Mouse (Mus musculus) left cerebral cortex, postnatal 14 days (tissue): Measurements from ENCODE around the gene Tlcd2. TPM values are rescaled to one million over a fixed set of nuclear protein-coding genes. Genes with fewer than 3 reads are reported as not detected.

ENCODE experiments used
- DNase-seq, 2 experiments: peaks; one replicate each; pipeline ENCODE4 v3.0.0; 2021 to 2022; ENCODE audit warnings: low spot score in 2 of 2, mixed read lengths in 1 of 2
- intact Hi-C: fragments of 180-260 bp; cut with DNase I; formaldehyde crosslinking; loops from one replicate; pipeline ENCODE4 v1.15.1; 2025
- total RNA-seq, 2 experiments: library from RNA; stranded (reverse); gene quantifications; 2 replicates each; pipeline ENCODE4 v1.2.3; 2021

Tlcd2 gene
- total RNA-seq, 2 experiments from 2014 or later: 0.33 to 0.95 TPM

DNA sequence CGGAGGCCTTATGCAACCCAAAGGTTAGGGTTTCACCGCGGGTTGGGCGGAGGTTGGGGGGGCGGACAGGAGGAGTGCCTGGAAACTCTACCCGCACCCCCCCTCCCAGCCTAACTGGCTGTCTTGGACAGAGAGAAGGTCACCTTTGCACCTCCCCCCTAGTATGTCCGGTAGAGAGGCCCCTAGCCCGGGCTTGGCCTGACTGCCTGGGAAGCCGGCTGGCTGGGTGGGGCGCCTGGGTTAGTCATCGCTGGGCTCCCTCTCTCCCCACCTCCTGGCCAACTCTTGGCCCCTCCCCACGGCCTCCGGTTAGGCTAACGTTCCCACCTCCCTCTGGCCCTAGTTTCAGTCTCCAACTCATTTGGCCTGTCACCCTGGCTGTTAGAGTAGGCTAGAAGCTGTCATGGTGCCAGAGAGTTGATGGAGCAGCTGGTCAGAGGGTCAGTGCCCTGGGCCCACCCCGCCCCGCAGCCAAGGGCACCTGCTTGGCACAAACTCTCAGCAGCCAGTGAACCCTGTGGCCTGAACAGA, 803 bp downstream of the Tlcd2 start:
- intact Hi-C loops: no loop called here
- DNase-seq: peak; percentile 40 to 43

DNA sequence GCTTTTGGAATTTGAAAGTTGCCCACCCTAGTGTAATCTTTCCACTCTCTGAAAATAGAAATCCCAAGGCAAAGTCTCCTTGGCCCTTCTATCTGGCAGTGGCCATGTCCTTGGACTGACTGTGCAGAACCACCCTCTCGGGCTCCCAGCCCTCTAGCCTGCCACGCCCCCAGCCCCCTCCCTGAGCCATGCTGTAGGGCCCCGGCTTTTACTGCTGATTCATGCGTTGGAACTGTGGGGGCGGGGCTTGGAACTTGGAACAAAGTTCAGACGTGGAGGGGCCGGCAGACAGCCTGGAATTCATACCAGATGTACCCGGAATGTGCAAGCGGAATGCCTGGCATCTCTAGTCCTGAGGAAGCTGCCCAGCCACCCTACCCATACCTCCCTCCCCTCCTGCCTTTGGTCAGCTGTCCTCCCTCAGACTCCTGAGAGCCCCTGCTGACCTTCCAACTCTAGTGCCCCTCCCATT, 1.4 kb downstream of the Tlcd2 start:
- intact Hi-C loops: no loop called here
- DNase-seq: peak; percentile 60 to 66

DNA sequence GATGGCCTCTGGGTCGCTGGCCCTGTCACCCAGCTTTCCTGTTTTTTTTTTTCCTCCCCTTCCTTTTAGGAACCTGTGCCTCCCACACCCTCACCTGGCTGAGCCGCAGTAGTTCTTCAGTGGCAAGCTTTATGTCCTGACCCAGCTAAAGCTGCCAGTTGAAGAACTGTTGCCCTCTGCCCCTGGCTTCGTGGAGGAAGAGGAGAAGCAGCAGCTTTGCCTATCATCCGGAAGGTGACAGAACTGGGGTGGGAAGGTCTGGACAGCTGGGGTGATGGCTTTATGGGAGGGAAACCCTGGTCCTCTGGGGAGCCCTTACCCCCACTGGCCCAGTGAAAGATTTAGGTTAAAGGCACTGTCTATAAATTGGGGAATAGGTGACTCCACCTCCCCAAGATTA, 2.1 kb downstream of the Tlcd2 start:
- DNase-seq: no peak
- intact Hi-C loops: no loop called here

DNA sequence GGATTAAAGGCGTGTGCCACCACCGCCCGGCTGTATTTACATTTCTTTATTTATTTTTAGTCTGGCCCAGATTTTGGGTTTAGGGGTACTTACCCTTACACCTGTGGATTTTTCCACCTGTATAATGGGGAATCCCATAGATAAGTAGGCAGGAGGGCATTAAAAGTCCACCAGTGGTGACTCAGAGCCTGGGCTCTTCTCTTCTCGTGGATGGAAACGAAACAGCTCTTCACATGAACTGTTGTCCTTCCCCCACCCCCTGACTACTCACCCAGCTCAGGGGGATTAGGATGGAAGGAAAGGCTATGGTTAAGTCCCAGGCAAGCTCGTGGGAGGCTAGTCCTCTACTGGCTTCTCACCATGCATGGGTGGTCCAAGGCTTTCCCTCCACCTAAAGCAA, 2.9 kb downstream of the Tlcd2 start:
- intact Hi-C loops: no loop called here
- DNase-seq: no peak

DNA sequence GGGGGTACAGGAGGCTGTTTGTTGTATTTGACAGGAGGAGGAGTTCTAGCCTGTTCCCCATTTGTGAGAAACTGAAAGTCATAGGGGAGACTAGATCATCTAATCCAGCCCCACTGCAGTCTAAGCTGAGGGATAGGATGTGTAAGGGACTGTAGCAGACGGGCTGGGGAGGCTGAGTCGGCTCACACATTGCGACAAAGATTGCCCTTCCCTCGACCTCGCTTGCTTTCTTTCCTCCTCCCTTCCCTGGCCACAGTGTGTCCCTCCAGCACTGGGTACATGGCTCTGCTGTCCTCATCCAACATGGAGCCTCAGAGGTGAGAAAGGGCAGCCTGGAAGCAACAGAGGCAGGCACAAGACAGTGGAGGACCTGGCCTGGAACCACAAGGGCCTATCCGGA, 3.5 kb downstream of the Tlcd2 start:
- intact Hi-C loops: no loop called here

DNA sequence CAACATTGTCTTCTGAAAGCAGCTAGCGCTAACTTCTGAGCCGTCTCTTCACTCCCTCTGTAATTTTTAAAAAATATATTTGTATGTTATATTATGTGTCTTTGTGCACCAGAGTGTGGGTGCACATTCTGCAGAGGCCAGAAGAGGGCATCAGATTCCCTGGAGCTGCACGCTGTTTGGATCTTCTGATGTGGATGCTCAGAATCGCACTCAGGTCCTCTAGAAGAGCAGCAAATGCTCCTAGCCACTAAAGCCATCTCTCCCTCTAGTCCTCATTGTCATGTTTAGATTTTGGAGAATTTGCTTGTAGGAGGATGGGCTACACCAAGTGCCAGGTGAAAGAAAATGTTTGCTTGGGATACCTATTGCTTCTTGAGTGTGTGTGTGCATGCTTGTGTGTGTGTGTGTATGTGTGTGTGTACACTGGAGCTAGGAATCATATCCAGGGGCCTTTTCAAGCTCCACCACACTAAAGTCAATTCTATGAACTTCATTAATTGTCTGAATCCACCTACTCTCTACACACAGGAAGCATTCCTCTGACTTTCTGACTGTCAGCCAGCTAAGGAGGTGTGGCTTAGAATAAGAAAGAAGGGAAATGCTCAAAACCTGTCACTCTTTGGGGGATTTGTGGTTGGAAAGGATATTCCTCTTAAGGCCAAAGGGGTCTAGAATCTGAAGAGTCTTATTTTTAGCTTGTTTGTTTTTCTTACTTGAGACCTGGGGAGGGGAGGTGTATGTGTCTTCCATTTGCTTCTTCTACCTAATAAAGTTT, 5.4 kb downstream of the Tlcd2 start:
- DNase-seq: no peak
- intact Hi-C loops: no loop called here

More for the DNA sequence above, 3.5 kb downstream of the Tlcd2 start:
- DNase-seq: no peak

DNA sequence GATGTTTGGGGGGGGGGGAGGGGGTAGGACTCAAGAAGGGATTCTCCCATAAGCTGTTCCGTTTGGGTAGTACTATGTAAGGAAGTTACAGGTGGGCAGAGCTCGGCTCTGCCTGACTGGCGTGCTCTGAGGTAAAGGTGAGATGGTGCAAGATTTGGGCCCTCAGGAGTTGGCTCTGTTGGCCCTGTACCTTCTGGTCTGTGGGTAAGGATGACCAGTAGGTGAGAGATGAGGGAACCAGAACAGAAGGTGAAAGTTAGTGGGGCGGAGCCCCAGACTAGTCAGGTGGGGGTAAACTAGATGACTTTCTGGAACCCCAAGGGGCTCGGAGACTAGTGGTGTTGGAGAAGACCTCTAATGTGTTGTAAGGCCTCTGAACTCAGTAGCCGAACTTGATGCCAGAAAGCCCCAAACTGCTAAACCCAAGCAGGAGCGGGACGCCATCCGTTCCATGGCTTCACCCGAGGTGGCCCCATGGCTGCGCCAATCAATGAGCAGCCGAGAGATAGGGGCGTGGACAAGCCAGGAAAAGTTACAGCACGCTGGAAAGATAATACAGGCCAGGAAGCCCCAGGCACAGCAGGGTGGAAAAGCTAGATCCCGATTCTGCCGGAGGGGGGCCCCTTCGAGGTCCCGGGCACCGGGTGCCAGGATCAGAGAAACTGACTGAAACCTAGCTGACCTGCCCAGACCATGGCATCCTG, 6.1 kb downstream of the Tlcd2 start:
- intact Hi-C loops: no loop called here
- no peak for DNase-seq

DNA sequence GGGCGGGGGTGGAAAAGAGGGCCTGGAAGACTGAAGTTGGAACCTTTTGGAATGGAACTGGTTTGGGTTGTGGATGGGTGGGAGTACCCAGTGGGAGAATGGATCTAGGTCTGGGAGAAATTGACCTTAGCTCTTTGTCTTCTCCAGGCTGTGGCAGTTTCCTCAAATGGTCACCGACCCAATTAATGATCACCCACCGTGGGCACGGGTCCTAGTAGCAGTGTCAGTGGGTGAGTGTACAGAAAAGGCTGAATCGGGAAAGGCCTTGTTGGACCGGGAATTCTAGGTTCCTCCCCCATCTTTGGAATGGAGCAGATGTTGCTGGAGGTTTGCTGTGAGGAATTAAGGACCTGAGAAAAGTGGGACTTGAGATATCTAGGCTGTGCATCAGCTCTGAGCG, 6.9 kb downstream of the Tlcd2 start:
- no peak for DNase-seq
- intact Hi-C loops: no loop called here

DNA sequence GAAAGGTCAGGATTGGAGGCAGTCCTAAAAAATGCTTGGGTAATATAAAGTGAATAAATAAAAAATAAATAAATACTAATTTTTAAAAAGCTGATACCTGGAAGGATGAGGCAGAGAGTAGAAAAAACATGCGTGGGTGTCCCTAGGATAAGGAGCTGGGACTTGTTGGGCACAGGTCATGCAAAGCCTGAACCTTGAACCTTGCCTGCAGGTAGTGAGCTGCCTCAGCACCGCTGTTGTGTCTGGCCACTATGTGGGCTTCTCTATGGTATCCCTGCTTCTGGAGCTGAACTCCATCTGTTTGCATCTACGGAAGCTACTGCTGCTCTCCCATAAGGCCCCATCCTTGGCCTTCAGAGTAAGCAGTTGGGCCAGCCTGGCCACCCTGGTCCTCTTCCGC, 7.7 kb downstream of the Tlcd2 start:
- intact Hi-C loops: no loop called here
- DNase-seq: no peak

DNA sequence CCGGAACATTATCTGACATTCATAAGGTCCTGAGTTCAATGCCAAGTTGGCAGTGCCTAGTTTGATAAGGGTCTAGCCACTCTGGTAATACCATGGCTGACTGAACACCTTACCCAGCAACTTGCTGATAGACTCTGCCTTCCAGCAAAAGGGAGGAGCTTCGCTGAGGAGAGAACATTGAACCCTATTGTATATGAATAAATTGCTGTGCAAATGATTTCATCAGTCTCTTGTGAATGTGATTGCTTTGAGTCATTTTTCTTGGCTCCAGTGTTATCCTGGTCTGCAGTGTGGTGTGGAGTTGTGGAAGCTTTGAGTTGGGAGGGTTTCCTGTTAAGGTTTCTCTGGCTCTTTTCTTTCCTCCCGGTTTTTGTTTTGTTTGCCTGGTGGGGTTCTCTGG, 9.2 kb downstream of the Tlcd2 start:
- intact Hi-C loops: no loop called here
- no peak for DNase-seq

DNA sequence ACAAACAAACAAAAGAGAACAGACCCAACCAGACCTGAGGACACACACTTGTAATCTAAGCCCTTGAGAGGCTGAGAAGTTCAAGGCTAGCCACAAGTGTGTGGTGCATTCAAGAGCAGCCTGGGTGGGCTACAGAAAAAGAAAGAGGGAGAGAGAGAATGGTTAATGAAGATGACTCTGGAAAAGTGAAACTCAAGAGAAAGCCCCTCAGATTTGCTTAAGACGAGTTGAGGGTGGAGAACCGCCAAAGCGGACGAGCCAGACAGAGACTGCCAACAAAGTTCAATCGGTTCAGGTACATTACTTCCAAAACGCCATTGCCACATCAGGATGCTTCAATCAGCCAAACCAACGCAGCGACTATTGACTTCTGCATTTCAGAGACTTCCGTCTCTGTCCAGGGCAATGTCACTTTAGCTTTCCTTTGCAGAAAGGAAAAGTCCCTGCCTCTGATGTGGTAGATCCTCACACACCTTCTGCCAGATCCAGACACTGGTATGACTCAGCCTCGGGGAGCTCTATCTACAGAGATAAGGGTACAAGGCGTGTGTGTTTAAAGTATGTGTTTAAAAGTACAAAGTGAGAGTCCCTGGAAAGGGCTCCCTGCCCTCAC, 11.1 kb downstream of the Tlcd2 start:
- DNase-seq: no peak
- intact Hi-C loops: no loop called here

DNA sequence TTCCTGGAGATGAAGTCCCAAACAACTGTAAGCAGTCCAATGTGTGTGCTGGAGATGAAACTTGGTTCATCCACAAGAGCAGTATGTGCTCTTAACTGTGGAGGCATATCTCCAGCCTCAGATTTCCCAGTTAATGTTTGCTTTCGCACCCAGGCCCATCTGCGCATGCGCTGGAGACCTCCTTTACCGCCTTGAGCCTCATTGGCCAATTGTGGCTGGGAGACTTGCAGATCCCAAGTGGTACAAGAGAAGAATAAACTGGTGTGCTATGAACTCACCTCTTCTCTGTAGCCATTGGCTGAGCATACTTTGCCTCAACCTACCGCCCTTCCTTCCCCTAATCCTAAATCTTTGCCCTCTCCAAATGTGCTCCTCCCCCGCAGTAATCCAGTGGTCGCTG, 11.9 kb downstream of the Tlcd2 start:
- intact Hi-C loops: no loop called here
- no peak for DNase-seq

DNA sequence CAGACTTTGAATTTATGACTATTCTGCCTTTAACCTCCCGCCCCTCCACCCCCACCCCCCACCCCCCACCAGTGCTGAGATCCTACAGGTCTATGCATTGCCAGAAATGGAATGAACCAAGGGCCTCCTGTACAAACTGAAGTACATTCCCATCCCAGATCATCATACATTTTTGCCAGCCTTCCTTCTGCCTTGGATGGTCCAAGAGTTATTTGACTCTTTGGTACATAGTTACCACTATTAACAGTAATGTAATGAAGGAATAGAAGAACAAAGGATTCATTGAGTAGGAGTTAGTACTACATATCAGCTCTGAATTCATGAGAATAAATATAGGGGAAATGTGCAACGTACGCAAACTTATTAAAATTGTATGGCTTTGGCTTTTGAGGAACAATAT, 24.7 kb downstream of the Tlcd2 start:
- DNase-seq: no peak
- intact Hi-C loops: no loop called here

DNA sequence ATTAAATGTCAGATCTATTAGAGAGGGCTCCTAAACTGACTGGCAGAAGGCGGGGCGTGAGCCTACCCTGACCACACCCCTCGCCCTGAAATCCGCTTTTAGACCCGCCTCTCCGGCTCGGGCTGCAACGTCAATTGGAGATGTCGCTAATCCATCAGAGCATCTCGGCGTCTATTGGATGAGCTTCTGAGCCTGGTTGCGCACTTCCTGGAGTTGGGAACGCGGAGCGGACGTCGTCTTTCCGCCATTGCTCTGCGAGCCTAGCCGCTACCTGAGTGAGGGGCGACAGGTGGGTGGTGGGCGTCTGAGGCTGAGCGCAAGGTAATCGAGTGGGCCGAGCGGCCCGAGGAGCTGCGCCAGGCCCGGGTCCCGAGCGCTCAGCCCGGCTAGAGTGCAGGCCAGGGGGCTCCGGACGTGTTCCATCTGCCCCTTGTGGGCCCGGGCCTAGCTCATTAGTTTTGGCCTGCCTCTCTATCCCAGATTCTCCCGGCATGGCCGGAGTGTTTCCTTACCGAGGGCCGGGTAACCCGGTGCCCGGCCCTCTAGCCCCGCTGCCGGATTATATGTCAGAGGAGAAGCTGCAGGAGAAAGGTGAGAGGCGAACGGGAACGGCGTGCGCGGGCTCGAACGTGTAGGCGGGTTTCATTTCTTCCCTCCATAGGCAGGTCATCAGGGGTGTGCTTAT, 25.2 kb downstream of the Tlcd2 start, which contains the start of gene Prpf8:
TSS of gene Prpf8 (plus strand) at position 216 of the 685 bp plus-strand sequence.
- peak; percentile 98 to 99 for DNase-seq
- intact Hi-C loops: no loop called here

DNA sequence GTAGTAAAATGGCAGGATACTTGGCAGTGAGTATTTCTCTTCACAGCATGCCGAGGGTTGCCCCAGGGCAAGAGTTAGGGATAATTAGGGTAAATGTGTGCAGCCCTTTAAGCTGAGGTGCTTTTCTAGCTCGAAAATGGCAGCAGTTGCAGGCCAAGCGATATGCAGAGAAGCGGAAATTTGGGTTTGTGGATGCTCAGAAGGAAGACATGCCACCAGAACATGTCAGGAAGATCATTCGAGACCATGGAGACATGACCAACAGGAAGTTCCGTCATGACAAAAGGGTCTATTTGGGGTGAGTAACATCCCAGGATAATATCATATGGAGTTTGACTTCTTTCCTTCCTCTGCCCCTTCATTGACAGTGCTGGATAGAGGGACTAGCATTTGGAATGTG, 26.0 kb downstream of the Tlcd2 start:
- intact Hi-C loops: no loop called here
- DNase-seq: no peak

DNA sequence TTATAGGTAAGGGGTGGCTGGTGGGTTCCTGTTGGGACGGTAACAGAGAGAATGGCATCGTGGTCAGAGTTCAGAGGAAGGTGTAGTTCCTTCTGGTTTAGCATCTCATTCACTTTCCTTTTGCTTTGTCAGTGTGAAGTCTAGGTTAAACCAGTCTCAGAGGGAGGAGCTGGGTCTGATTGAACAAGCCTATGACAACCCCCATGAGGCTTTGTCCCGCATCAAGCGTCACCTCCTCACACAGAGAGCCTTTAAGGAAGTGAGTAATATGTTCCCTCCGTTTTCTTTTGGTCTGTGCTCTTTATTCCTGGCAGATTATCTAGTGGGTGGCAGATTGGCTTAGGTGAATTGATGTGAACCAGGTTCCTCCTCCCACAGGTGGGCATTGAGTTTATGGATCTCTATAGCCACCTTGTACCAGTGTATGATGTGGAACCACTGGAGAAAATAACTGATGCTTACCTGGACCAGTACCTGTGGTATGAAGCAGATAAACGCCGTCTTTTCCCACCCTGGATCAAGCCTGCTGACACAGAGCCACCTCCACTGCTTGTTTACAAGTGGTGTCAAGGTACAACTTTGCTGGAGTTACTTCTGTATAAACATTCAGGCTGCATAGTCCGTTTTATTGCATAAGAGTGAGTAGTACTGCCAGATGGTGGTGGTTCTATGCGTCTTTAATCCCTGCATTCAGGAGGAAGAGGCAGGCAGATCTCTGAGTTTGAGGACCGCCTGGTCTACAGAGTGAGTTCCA, 33.0 kb downstream of the Tlcd2 start:
- DNase-seq: no peak
- intact Hi-C loops: no loop called here

DNA sequence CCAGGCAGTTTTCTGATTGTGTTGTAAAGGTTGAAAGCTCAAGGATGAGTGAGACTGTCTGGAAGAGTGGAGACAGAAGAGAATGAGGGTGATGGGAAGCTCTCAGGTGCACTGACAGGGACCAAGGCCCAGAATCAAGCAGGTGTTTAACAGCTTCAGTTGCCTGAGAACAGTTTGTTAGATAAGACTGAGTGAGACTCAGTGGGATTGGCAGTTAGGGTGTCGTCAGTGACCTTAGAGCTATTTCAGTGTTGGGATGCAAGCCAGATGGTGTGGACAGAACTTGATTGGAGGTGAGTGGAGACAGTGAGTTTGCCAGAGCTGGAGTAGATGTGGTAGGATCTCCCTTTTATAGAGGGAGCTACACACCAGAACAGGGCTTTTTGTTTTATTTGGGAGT, 36.6 kb downstream of the Tlcd2 start:
- intact Hi-C loops: no loop called here
- DNase-seq: no peak

DNA sequence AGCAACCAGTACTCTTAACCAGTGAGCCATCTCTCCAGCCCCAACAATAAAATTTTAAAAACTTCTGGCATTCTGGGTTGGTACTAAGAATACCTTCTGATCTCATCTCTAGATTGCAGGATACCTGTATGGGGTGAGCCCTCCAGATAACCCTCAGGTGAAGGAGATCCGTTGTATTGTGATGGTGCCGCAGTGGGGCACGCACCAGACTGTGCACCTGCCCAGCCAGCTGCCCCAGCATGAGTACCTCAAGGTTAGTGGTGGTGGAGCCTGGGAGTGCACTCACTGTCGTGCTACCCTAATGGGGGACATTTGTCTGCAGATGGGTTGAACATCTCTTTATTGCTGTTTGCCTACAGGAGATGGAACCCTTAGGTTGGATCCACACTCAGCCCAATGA, 46.6 kb downstream of the Tlcd2 start:
- intact Hi-C loops: no loop called here
- no peak for DNase-seq

DNA sequence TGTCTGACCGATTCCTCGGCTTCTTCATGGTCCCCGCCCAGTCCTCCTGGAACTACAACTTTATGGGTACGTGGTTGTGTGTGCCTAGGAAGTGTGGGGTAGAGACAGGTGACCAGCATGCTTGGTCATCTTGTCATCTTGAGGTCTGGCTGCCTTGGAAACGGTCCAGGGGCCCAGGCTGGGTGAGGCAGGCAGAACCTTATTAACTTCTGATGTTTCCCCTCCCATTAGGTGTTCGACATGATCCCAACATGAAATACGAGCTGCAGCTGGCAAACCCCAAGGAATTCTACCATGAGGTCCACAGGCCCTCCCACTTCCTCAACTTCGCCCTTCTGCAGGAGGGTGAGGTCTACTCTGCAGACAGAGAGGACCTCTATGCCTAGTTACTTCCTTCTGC, 47.4 kb downstream of the Tlcd2 start:
- no peak for DNase-seq
- intact Hi-C loops: no loop called here
